Mouse (Mus musculus) liver, postnatal 0 days (tissue): ENCODE measurements around the gene 2010111I01Rik. TPM values are rescaled to one million over a fixed set of nuclear protein-coding genes. Genes with fewer than 3 reads are reported as not detected.
"Not testable (repeated sequence)": the region's sequence is repeated elsewhere in the genome, so short reads cannot be mapped to it uniquely, and the experiment has no call there.

Source experiments
- ATAC-seq: fragments of 200-750 bp; cut with Nextera tagmentation; 2 replicates; pipeline ENCODE4 v1.8.0; 2017; ENCODE audit warnings: mild to moderate bottlenecking, moderate library complexity
- DNase-seq: peaks from one replicate; pipeline ENCODE4 v3.0.0-alpha.2; 2016
- H3K27ac ChIP-seq: fragments of 300-500 bp; sonication (generic); 2 replicates; pipeline ENCODE4 v1.5.1; 2014; ENCODE audit warnings: antibody characterized with exemption, moderate library complexity, mild to moderate bottlenecking, low read depth
- H3K27me3 ChIP-seq: fragments of 300-500 bp; sonication (generic); 2 replicates; pipeline ENCODE4 v1.6.1; 2014; ENCODE audit warnings: low read length, control low read depth, mixed read lengths; ENCODE audit not compliant: insufficient read depth
- H3K36me3 ChIP-seq: fragments of 300-500 bp; sonication (generic); replicated peaks from 2 replicates; pipeline ENCODE4 v1.6.1; 2014; ENCODE audit warnings: mild to moderate bottlenecking, control low read depth, low read length, moderate library complexity, mixed read lengths; ENCODE audit not compliant: insufficient read depth
- H3K4me1 ChIP-seq: fragments of 300-500 bp; sonication (generic); 2 replicates; pipeline ENCODE4 v1.6.1; 2014; ENCODE audit warnings: antibody characterized with exemption, mild to moderate bottlenecking, control low read depth; ENCODE audit not compliant: insufficient read depth
- H3K4me2 ChIP-seq: fragments of 300-500 bp; sonication (generic); 2 replicates; pipeline ENCODE4 v1.6.1; 2014; ENCODE audit warnings: low read depth, mild to moderate bottlenecking, low read length, moderate library complexity, mixed read lengths
- H3K4me3 ChIP-seq: fragments of 300-500 bp; sonication (generic); 2 replicates; pipeline ENCODE4 v1.5.1; 2014; ENCODE audit warnings: low read depth, low read length
- H3K9ac ChIP-seq: fragments of 300-500 bp; sonication (generic); replicated peaks from 2 replicates; pipeline ENCODE4 v1.6.1; 2014; ENCODE audit warnings: mild to moderate bottlenecking, moderate library complexity
- H3K9me3 ChIP-seq: fragments of 300-500 bp; sonication (generic); 2 replicates; pipeline ENCODE4 v1.6.1; 2016; ENCODE audit warnings: mild to moderate bottlenecking, control low read depth, low read length, mixed read lengths
- CTCF ChIP-seq: sonication (generic); IDR thresholded peaks from 2 replicates; pipeline ENCODE4 v1.5.1; 2016; ENCODE audit warnings: antibody characterized with exemption, low read depth
- EP300 ChIP-seq: IDR thresholded peaks from 2 replicates; pipeline ENCODE4 v1.6.1; 2016; ENCODE audit warnings: antibody characterized with exemption, low read depth, mild to moderate bottlenecking
- WGBS: fragments of 180-500 bp; shearing (Covaris S2); extraction: QIAGEN DNeasy Blood & Tissue Kit; methylation state at CpG from one replicate; pipeline ENCODE4 v1.1.7; 2014; ENCODE audit not compliant: insufficient replicate concordance; 5-methylcytosine and 5-hydroxymethylcytosine counted together
- polyA plus RNA-seq: library from polyadenylated mRNA; unstranded; fragments of >200 nt; fragmentation: Nextera tagmentation; extraction: Ambion mirVana; gene quantifications from 2 replicates; pipeline ENCODE4 v1.2.1, GENCODE M21; 2015

2010111I01Rik gene
- polyA plus RNA-seq, 1 experiment from 2014 or later = 22.9 TPM

- Histone ChIP-seq H3K9ac (no peak overlapping the region), H3K27me3 (no peaks in the 10 kb centered on the region), H3K4me3 (no peak overlapping the region), H3K4me1 (no peaks in the 10 kb centered on the region), H3K27ac (no peak overlapping the region), H3K36me3 (no peaks in the 10 kb centered on the region), H3K4me2 (no peak overlapping the region), H3K9me3 (no peaks in the 10 kb centered on the region)
- no peak for DNase-seq
- no peak for TF ChIP-seq CTCF
- TF ChIP-seq EP300 = no peak
- ATAC-seq = no peak
- 78% methylated on average over 8 of the region's 8 CpGs for WGBS
These were observed 261.3 kb downstream of the 2010111I01Rik start for GRCm38 (mm10) chr13:63225796-63226583.

GRCm38 (mm10) chr13:63227785-63228184 is 263.1 kb downstream of the 2010111I01Rik start:
- TF ChIP-seq CTCF (no peak), EP300 (peak; percentile 44; the same call in 1 of the 2 replicates)
- Histone ChIP-seq H3K4me3 (no peak overlapping the region), H3K4me2 (no peak overlapping the region), H3K4me1 (peaks cover 4% of the 10 kb centered on the region; the same call in 1 of the 2 replicates), H3K27me3 (no peaks in the 10 kb centered on the region), H3K36me3 (no peaks in the 10 kb centered on the region), H3K9me3 (no peaks in the 10 kb centered on the region), H3K9ac (no peak overlapping the region), H3K27ac (no peak overlapping the region; the same call in 1 of the 2 replicates)
- 58% methylated on average over 3 of the region's 3 CpGs for WGBS
- DNase-seq (peak; percentile 42), ATAC-seq (peak; percentile 75)

GRCm38 (mm10) chr13:63230955-63231701 is 266.4 kb downstream of the 2010111I01Rik start:
- Histone ChIP-seq H3K27me3 (no peaks in the 10 kb centered on the region), H3K27ac (peak overlapping the region; percentile 88), H3K36me3 (no peaks in the 10 kb centered on the region), H3K4me2 (no peak overlapping the region), H3K9ac (no peak overlapping the region), H3K9me3 (no peaks in the 10 kb centered on the region), H3K4me1 (peaks cover 10% of the 10 kb centered on the region; the same call in 1 of the 2 replicates), H3K4me3 (no peak overlapping the region)
- DNase-seq (no peak), ATAC-seq (peak; percentile 86)
- TF ChIP-seq EP300 (peak; percentile 73; the same call in 1 of the 2 replicates), CTCF (no peak)
- 57% methylated on average over 7 of the region's 7 CpGs for WGBS

- Histone ChIP-seq H3K9me3 (no peaks in the 10 kb centered on the region), H3K36me3 (no peaks in the 10 kb centered on the region), H3K27ac (peak overlapping the region; percentile 88), H3K4me1 (peaks cover 10% of the 10 kb centered on the region; the same call in 1 of the 2 replicates), H3K9ac (no peak overlapping the region), H3K27me3 (no peaks in the 10 kb centered on the region), H3K4me2 (no peak overlapping the region), H3K4me3 (no peak overlapping the region)
- DNase-seq (no peak), ATAC-seq (no peak)
- TF ChIP-seq EP300 (no peak), CTCF (no peak)
- 40% methylated on average over 3 of the region's 3 CpGs for WGBS
These were observed 267.0 kb downstream of the 2010111I01Rik start for GRCm38 (mm10) chr13:63231702-63232070.

GRCm38 (mm10) chr13:63232558-63232957 is 267.9 kb downstream of the 2010111I01Rik start:
- peak overlapping the region; percentile 88; the same call in 1 of the 2 replicates for H3K27ac ChIP-seq
- no peak overlapping the region for H3K9ac ChIP-seq
- no peaks in the 10 kb centered on the region for H3K27me3 ChIP-seq
- TF ChIP-seq EP300 = no peak
- TF ChIP-seq CTCF = no peak
- no peaks in the 10 kb centered on the region for H3K9me3 ChIP-seq
- H3K36me3 ChIP-seq = no peaks in the 10 kb centered on the region
- no peak overlapping the region for H3K4me2 ChIP-seq
- WGBS = 60% methylated on average over 2 of the region's 2 CpGs
- DNase-seq (no peak), ATAC-seq (no peak)
- peaks cover 10% of the 10 kb centered on the region; the same call in 1 of the 2 replicates for H3K4me1 ChIP-seq
- H3K4me3 ChIP-seq = no peak overlapping the region

GRCm38 (mm10) chr13:63234520-63234919 is 269.8 kb downstream of the 2010111I01Rik start:
- peak; percentile 39; the same call in 1 of the 2 replicates for TF ChIP-seq CTCF
- H3K27me3 ChIP-seq, H3K36me3 ChIP-seq, H3K27ac ChIP-seq, DNase-seq, H3K4me3 ChIP-seq, ATAC-seq, H3K4me2 ChIP-seq, H3K9me3 ChIP-seq, H3K9ac ChIP-seq: not testable (repeated sequence)
- peaks cover 17% of the 10 kb centered on the region; the same call in 1 of the 2 replicates for H3K4me1 ChIP-seq
